Mouse (Mus musculus) layer of hippocampus, adult 9-10 months (tissue): ENCODE data around the gene Rap1gap.
A peak's percentile ranks its signal among the peaks of the same experiment; 100 is the strongest.

ENCODE experiments used
- DNase-seq: peaks from one replicate; pipeline ENCODE4 v3.0.0; 2022; ENCODE audit warnings: low spot score

Rap1gap gene

GRCm38 (mm10) chr4:137722692-137723427 is 58.3 kb downstream of the Rap1gap start:
- DNase-seq, result peak; percentile 77

- no peak for DNase-seq
Observed at GRCm38 (mm10) chr4:137723527-137723926, 59.0 kb downstream of the Rap1gap start.

- no peak for DNase-seq
Observed at GRCm38 (mm10) chr4:137724212-137724611, 59.7 kb downstream of the Rap1gap start.

GRCm38 (mm10) chr4:137724766-137725165 is 60.2 kb downstream of the Rap1gap start:
- no peak for DNase-seq

GRCm38 (mm10) chr4:137725541-137726145 is 61.1 kb downstream of the Rap1gap start:
- DNase-seq, result no peak

GRCm38 (mm10) chr4:137726739-137727505 is 62.4 kb downstream of the Rap1gap start:
- no peak for DNase-seq

- DNase-seq, result no peak
Observed at GRCm38 (mm10) chr4:137727506-137728187, 63.1 kb downstream of the Rap1gap start.

- no peak for DNase-seq
Observed at GRCm38 (mm10) chr4:137728399-137729154, 64.1 kb downstream of the Rap1gap start.

GRCm38 (mm10) chr4:137729155-137729855 is 64.8 kb downstream of the Rap1gap start:
- DNase-seq, result no peak

- peak; percentile 91 for DNase-seq
Observed at GRCm38 (mm10) chr4:137730134-137730533, 65.6 kb downstream of the Rap1gap start.

GRCm38 (mm10) chr4:137730757-137731156 is 66.2 kb downstream of the Rap1gap start:
- DNase-seq, result no peak

- DNase-seq, result no peak
Observed at GRCm38 (mm10) chr4:137731891-137732290, 67.4 kb downstream of the Rap1gap start.

GRCm38 (mm10) chr4:137732361-137732760 is 67.8 kb downstream of the Rap1gap start:
- DNase-seq, result no peak

GRCm38 (mm10) chr4:137732962-137733361 is 68.4 kb downstream of the Rap1gap start:
- no peak for DNase-seq

- no peak for DNase-seq
Observed at GRCm38 (mm10) chr4:137733459-137733858, 68.9 kb downstream of the Rap1gap start.

GRCm38 (mm10) chr4:137736220-137736701 is 71.7 kb downstream of the Rap1gap start:
- no peak for DNase-seq

- no peak for DNase-seq
Observed at GRCm38 (mm10) chr4:137737760-137738159, 73.2 kb downstream of the Rap1gap start.

- no peak for DNase-seq
Observed at GRCm38 (mm10) chr4:137739151-137739923, 74.8 kb downstream of the Rap1gap start.

GRCm38 (mm10) chr4:137740350-137740749 is 75.8 kb downstream of the Rap1gap start:
- no peak for DNase-seq

- no peak for DNase-seq
Observed at GRCm38 (mm10) chr4:137743791-137744190, 79.3 kb downstream of the Rap1gap start.
